Comparison of ENCODE assay signal across 16 mouse cellular contexts in the genomic region with DNA sequence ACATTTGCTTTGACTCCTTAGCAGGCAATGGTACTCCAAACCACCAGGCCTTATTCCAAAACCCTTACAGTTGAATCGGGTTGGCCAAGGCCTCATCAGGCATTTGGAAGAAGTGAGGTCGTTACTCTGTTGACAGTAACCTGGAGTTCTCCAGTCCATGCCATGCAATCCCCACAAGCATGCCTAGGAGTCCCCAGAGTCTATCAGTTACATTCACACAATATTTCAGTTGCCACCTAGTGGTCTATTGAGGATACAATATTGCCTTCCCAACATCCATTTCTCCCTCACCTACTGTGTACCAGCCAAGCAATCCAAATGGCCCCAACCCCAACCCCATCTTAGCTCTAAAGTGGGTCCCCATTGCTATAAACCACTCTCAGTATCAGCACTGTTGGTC. TPM values are rescaled to one million over a fixed set of nuclear protein-coding genes. Genes with fewer than 3 reads are reported as not detected.
DNase-seq lines count a peak whose midpoint lies in the region; ATAC-seq and TF ChIP-seq lines count a peak whose summit lies in the region.
"Had no signal": no experiment of that assay in that cellular context is flagged by ENCODE, and none has a peak within 500 bp of the region (broad histone marks: within the 10 kb centered on the region; RNA-seq: fewer than 3 reads in every experiment).

No protein-coding gene starts in this region.

- DNase-seq in kidney, adult 9 months: peak; percentile 12
- DNase-seq in kidney, adult 18-20 months: no peak
- peak; percentile 30 for DNase-seq in lung, postnatal 36 days
- no peak for DNase-seq in lung, postnatal 10 days
- peak; percentile 33 for DNase-seq in R1 (ENCODE audit: low read depth, low spot score)
- no peak for DNase-seq in stomach, postnatal 0 days (ENCODE audit: low spot score)
- DNase-seq in retina, postnatal 1 day: no peak
- DNase-seq: cerebellum, adult 11-12 months; embryo, embryonic 11 days; kidney, postnatal 10 days; left cerebral cortex, postnatal 4 days; thymus, postnatal 14 days had no signal

- no peaks in the 10 kb centered on the region for H3K36me3 ChIP-seq in stomach, postnatal 0 days (ENCODE audit: control insufficient read depth, insufficient read depth, low read length)
- H3K36me3 ChIP-seq: heart, embryonic 15.5 days; lung, embryonic 15.5 days; midbrain, embryonic 12.5 days had no signal

- no peak overlapping the region for H3K27ac ChIP-seq in stomach, postnatal 0 days (replicated peaks)
- H3K27ac ChIP-seq: heart, embryonic 15.5 days; lung, embryonic 15.5 days; midbrain, embryonic 12.5 days had no signal

- H3K4me2 ChIP-seq in stomach, postnatal 0 days (replicated peaks; ENCODE audit: low read depth): no peak overlapping the region
- H3K4me2 ChIP-seq: heart, embryonic 15.5 days; lung, embryonic 15.5 days; midbrain, embryonic 12.5 days had no signal

- TF ChIP-seq EP300 in stomach, postnatal 0 days (optimal IDR thresholded peaks at IDR 0.05): no peak

- H3K4me1 ChIP-seq in stomach, postnatal 0 days (replicated peaks; ENCODE audit: control insufficient read depth, insufficient read depth): no peaks in the 10 kb centered on the region
- H3K4me1 ChIP-seq: heart, embryonic 15.5 days; lung, embryonic 15.5 days; midbrain, embryonic 12.5 days had no signal

- no peak overlapping the region for H3K9ac ChIP-seq in stomach, postnatal 0 days (ENCODE audit: low read length)
- H3K9ac ChIP-seq: heart, embryonic 15.5 days; lung, embryonic 15.5 days; midbrain, embryonic 12.5 days had no signal

- H3K9me3 ChIP-seq in stomach, postnatal 0 days (ENCODE audit: control insufficient read depth, low read length): no peaks in the 10 kb centered on the region
- H3K9me3 ChIP-seq: heart, embryonic 15.5 days; lung, embryonic 15.5 days; midbrain, embryonic 12.5 days had no signal

- 67% methylated on average over 2 of the region's 2 CpGs for WGBS in stomach, postnatal 0 days

- no peaks in the 10 kb centered on the region for H3K27me3 ChIP-seq in stomach, postnatal 0 days (ENCODE audit: control insufficient read depth, insufficient read depth, low read length)
- H3K27me3 ChIP-seq: heart, embryonic 15.5 days; lung, embryonic 15.5 days had no signal

- ATAC-seq in stomach, postnatal 0 days (ENCODE audit: low FRiP score, low TSS enrichment): no peak
- ATAC-seq: hindbrain, embryonic 16.5 days had no signal

- TF ChIP-seq CTCF in stomach, postnatal 0 days (IDR thresholded peaks at IDR 0.05; ENCODE audit: low read depth): peak; percentile 66

- H3K4me3 ChIP-seq in stomach, postnatal 0 days (ENCODE audit: low read depth, low read length): no peak overlapping the region
- H3K4me3 ChIP-seq: heart, embryonic 15.5 days; lung, embryonic 15.5 days; midbrain, embryonic 12.5 days had no signal

RNA-seq across cellular contexts. Expression of gene Cyp26b1, which starts 48.3 kb away (rescaled TPM):
- polyA plus RNA-seq in stomach, postnatal 0 days (2015; fragmentation: Nextera tagmentation; extraction: Ambion mirVana): 5.8 and 6.4 TPM in 2 replicates

Comparison
In these comparisons a context has a peak if more than half of its experiments do, and no peak if none do; other contexts are left out.
1. DNase-seq: peak in kidney, adult 9 months (single experiment), lung, postnatal 36 days (single experiment) and R1 (single experiment); none in kidney, adult 18-20 months (single experiment), lung, postnatal 10 days (single experiment), stomach, postnatal 0 days (single experiment) and retina, postnatal 1 day (single experiment).